Mouse (Mus musculus): ENCODE measurements around the gene Msi2. TPM values are rescaled to one million over a fixed set of nuclear protein-coding genes. Genes with fewer than 3 reads are reported as not detected.
A peak's percentile ranks its signal among the peaks of the same experiment; 100 is the strongest.

Msi2 gene
- polyA plus RNA-seq, 1 experiment from 2014 or later: 29.9 TPM

GRCm38 (mm10) chr11:88510282-88510850 lies 207.9 kb downstream of the Msi2 start:
- DNase-seq (ENCODE audit: low spot score): no peak

GRCm38 (mm10) chr11:88509464-88509863 lies 208.8 kb downstream of the Msi2 start:
- Histone ChIP-seq H3K27ac (no peak overlapping the region), H3K4me3 (no peak overlapping the region), H3K27me3 (ENCODE audit: insufficient read depth, poor library complexity, severe bottlenecking) (no peaks in the 10 kb centered on the region), H3K4me1 (replicated peaks) (peaks cover 94% of the 10 kb centered on the region), H3K36me3 (peaks cover 35% of the 10 kb centered on the region), H3K9me3 (no peaks in the 10 kb centered on the region)
- DNase-seq (ENCODE audit: low spot score): no peak
- 88% methylated on average over 4 of the region's 4 CpGs for WGBS

More at GRCm38 (mm10) chr11:88510282-88510850, 207.9 kb downstream of the Msi2 start:
- H3K4me3 ChIP-seq: no peak overlapping the region
- H3K36me3 ChIP-seq: peaks cover 39% of the 10 kb centered on the region
- WGBS: 91% methylated on average over 8 of the region's 8 CpGs
- peaks cover 96% of the 10 kb centered on the region for H3K4me1 ChIP-seq (replicated peaks)
- H3K27ac ChIP-seq: peak overlapping the region; percentile 74
- no peaks in the 10 kb centered on the region for H3K9me3 ChIP-seq
- H3K27me3 ChIP-seq (ENCODE audit: insufficient read depth, poor library complexity, severe bottlenecking): no peaks in the 10 kb centered on the region

- WGBS: 86% methylated on average over 7 of the region's 7 CpGs
- Histone ChIP-seq H3K36me3 (peaks cover 24% of the 10 kb centered on the region; the same call in 1 of the 2 replicates), H3K27me3 (ENCODE audit: insufficient read depth, poor library complexity, severe bottlenecking) (no peaks in the 10 kb centered on the region), H3K4me3 (no peak overlapping the region), H3K27ac (peak overlapping the region; percentile 62), H3K4me1 (replicated peaks) (peaks cover 81% of the 10 kb centered on the region), H3K9me3 (no peaks in the 10 kb centered on the region)
- DNase-seq (ENCODE audit: low spot score): no peak
Observed at GRCm38 (mm10) chr11:88508133-88508532, 210.2 kb downstream of the Msi2 start.

- Histone ChIP-seq H3K4me3 (no peak overlapping the region), H3K27me3 (ENCODE audit: insufficient read depth, poor library complexity, severe bottlenecking) (no peaks in the 10 kb centered on the region), H3K36me3 (peaks cover 31% of the 10 kb centered on the region), H3K27ac (peak overlapping the region; percentile 78), H3K4me1 (replicated peaks) (peaks cover 78% of the 10 kb centered on the region), H3K9me3 (no peaks in the 10 kb centered on the region)
- no peak for DNase-seq (ENCODE audit: low spot score)
- 50% methylated on average over 5 of the region's 5 CpGs for WGBS
Observed at GRCm38 (mm10) chr11:88506544-88507419, 211.5 kb downstream of the Msi2 start.

GRCm38 (mm10) chr11:88506109-88506508 lies 212.2 kb downstream of the Msi2 start:
- DNase-seq (ENCODE audit: low spot score): no peak
- Histone ChIP-seq H3K9me3 (no peaks in the 10 kb centered on the region), H3K27me3 (ENCODE audit: insufficient read depth, poor library complexity, severe bottlenecking) (no peaks in the 10 kb centered on the region), H3K27ac (peak overlapping the region; percentile 78), H3K4me3 (no peak overlapping the region), H3K36me3 (peaks cover 31% of the 10 kb centered on the region), H3K4me1 (replicated peaks) (peaks cover 78% of the 10 kb centered on the region)
- WGBS: 83% methylated on average over 13 of the region's 13 CpGs

GRCm38 (mm10) chr11:88502566-88502965 lies 215.7 kb downstream of the Msi2 start:
- no peak overlapping the region for H3K4me3 ChIP-seq
- H3K9me3 ChIP-seq: no peaks in the 10 kb centered on the region
- H3K4me1 ChIP-seq (replicated peaks): peaks cover 62% of the 10 kb centered on the region
- no peaks in the 10 kb centered on the region for H3K27me3 ChIP-seq (ENCODE audit: insufficient read depth, poor library complexity, severe bottlenecking)
- DNase-seq (ENCODE audit: low spot score): no peak
- whole genome bisulfite sequencing: 75% methylated on average over 6 of the region's 6 CpGs
- peaks cover 15% of the 10 kb centered on the region; the same call in 1 of the 2 replicates for H3K36me3 ChIP-seq
- H3K27ac ChIP-seq: peak overlapping the region; percentile 56; the same call in 1 of the 2 replicates

GRCm38 (mm10) chr11:88498491-88498890 lies 219.8 kb downstream of the Msi2 start:
- no peak for DNase-seq (ENCODE audit: low spot score)
- H3K4me1 ChIP-seq (replicated peaks): peaks cover 57% of the 10 kb centered on the region

GRCm38 (mm10) chr11:88496460-88496859 lies 221.9 kb downstream of the Msi2 start:
- Histone ChIP-seq H3K9me3 (no peaks in the 10 kb centered on the region), H3K27ac (no peak overlapping the region), H3K27me3 (ENCODE audit: insufficient read depth, poor library complexity, severe bottlenecking) (no peaks in the 10 kb centered on the region), H3K4me1 (replicated peaks) (peaks cover 46% of the 10 kb centered on the region), H3K4me3 (no peak overlapping the region), H3K36me3 (peaks cover 27% of the 10 kb centered on the region)
- WGBS: 89% methylated on average over 5 of the region's 5 CpGs
- no peak for DNase-seq (ENCODE audit: low spot score)

More at GRCm38 (mm10) chr11:88498491-88498890, 219.8 kb downstream of the Msi2 start:
- H3K36me3 ChIP-seq: peaks cover 25% of the 10 kb centered on the region
- no peaks in the 10 kb centered on the region for H3K27me3 ChIP-seq (ENCODE audit: insufficient read depth, poor library complexity, severe bottlenecking)
- no peak overlapping the region for H3K27ac ChIP-seq
- 62% methylated on average over 7 of the region's 7 CpGs for WGBS
- no peaks in the 10 kb centered on the region for H3K9me3 ChIP-seq
- no peak overlapping the region for H3K4me3 ChIP-seq

GRCm38 (mm10) chr11:88495759-88496158 lies 222.6 kb downstream of the Msi2 start:
- H3K4me1 ChIP-seq (replicated peaks): peaks cover 46% of the 10 kb centered on the region
- H3K27me3 ChIP-seq (ENCODE audit: insufficient read depth, poor library complexity, severe bottlenecking): no peaks in the 10 kb centered on the region
- H3K27ac ChIP-seq: peak overlapping the region; percentile 64; the same call in 1 of the 2 replicates
- no peak for DNase-seq (ENCODE audit: low spot score)
- WGBS: 84% methylated on average over 5 of the region's 5 CpGs
- no peaks in the 10 kb centered on the region for H3K9me3 ChIP-seq
- peaks cover 27% of the 10 kb centered on the region for H3K36me3 ChIP-seq
- H3K4me3 ChIP-seq: no peak overlapping the region

- WGBS: 90% methylated on average over 3 of the region's 3 CpGs
- Histone ChIP-seq H3K27me3 (ENCODE audit: insufficient read depth, poor library complexity, severe bottlenecking) (no peaks in the 10 kb centered on the region), H3K36me3 (peaks cover 27% of the 10 kb centered on the region), H3K4me1 (replicated peaks) (peaks cover 53% of the 10 kb centered on the region), H3K4me3 (no peak overlapping the region), H3K9me3 (no peaks in the 10 kb centered on the region), H3K27ac (no peak overlapping the region)
- DNase-seq (ENCODE audit: low spot score): no peak
Observed at GRCm38 (mm10) chr11:88495018-88495417, 223.3 kb downstream of the Msi2 start.

- peaks cover 32% of the 10 kb centered on the region for H3K36me3 ChIP-seq
- 91% methylated on average over 18 of the region's 18 CpGs for WGBS
- H3K4me3 ChIP-seq: no peak overlapping the region
- peaks cover 62% of the 10 kb centered on the region for H3K4me1 ChIP-seq (replicated peaks)
- no peak overlapping the region for H3K27ac ChIP-seq
- DNase-seq (ENCODE audit: low spot score): no peak
- no peaks in the 10 kb centered on the region for H3K9me3 ChIP-seq
- H3K27me3 ChIP-seq (ENCODE audit: insufficient read depth, poor library complexity, severe bottlenecking): no peaks in the 10 kb centered on the region
Observed at GRCm38 (mm10) chr11:88493795-88494559, 224.3 kb downstream of the Msi2 start.

- Histone ChIP-seq H3K4me1 (replicated peaks) (peaks cover 62% of the 10 kb centered on the region), H3K27me3 (ENCODE audit: insufficient read depth, poor library complexity, severe bottlenecking) (no peaks in the 10 kb centered on the region)
- no peak for DNase-seq (ENCODE audit: low spot score)
Observed at GRCm38 (mm10) chr11:88492585-88492984, 225.7 kb downstream of the Msi2 start.

More at GRCm38 (mm10) chr11:88492585-88492984, 225.7 kb downstream of the Msi2 start:
- Histone ChIP-seq H3K36me3 (peaks cover 44% of the 10 kb centered on the region), H3K27ac (no peak overlapping the region), H3K4me3 (no peak overlapping the region), H3K9me3 (no peaks in the 10 kb centered on the region)
- 91% methylated on average over 2 of the region's 2 CpGs for WGBS
